Mouse (Mus musculus) myocyte (in vitro differentiated cells): ENCODE measurements around the gene Gid8.

ENCODE experiments used
- CEBPB ChIP-seq: IDR thresholded peaks from 2 replicates; pipeline ENCODE4 v1.6.1; 2011; ENCODE audit warnings: mild to moderate bottlenecking, moderate library complexity; ENCODE audit not compliant: poor library complexity, insufficient read depth, severe bottlenecking
- E2F4 ChIP-seq: IDR thresholded peaks from one replicate; pipeline ENCODE4 v1.6.1; 2011; ENCODE audit warnings: mild to moderate bottlenecking, control low read depth, moderate library complexity; ENCODE audit not compliant: insufficient read depth
- MAX ChIP-seq: IDR thresholded peaks from one replicate; pipeline ENCODE4 v1.6.1; 2011; ENCODE audit warnings: low read depth, mild to moderate bottlenecking, control low read depth
- MYOG ChIP-seq, 3 experiments: IDR thresholded peaks; one replicate each; pipeline ENCODE4 v1.6.1; 2011; ENCODE audit warnings: control low read depth in 2 of 3, low read depth in 2 of 3, mild to moderate bottlenecking in 2 of 3; ENCODE audit not compliant: insufficient read length in 2 of 3, control insufficient read depth in 1 of 3, insufficient read depth in 1 of 3
- POLR2A ChIP-seq: IDR thresholded peaks from one replicate; pipeline ENCODE4 v1.6.1; 2011; ENCODE audit warnings: low read depth, mild to moderate bottlenecking, control low read depth, moderate library complexity; ENCODE audit not compliant: insufficient read length
- SRF ChIP-seq: IDR thresholded peaks from one replicate; pipeline ENCODE4 v1.6.1; 2011; ENCODE audit warnings: low read depth; ENCODE audit not compliant: control insufficient read depth, insufficient read length
- TCF12 ChIP-seq: IDR thresholded peaks from one replicate; pipeline ENCODE4 v1.6.1; 2011; ENCODE audit warnings: mild to moderate bottlenecking, control low read depth; ENCODE audit not compliant: poor library complexity, insufficient read depth, severe bottlenecking
- USF1 ChIP-seq: IDR thresholded peaks from one replicate; pipeline ENCODE4 v1.6.1; 2011; ENCODE audit warnings: low read depth, mild to moderate bottlenecking, control low read depth, moderate library complexity

DNA sequence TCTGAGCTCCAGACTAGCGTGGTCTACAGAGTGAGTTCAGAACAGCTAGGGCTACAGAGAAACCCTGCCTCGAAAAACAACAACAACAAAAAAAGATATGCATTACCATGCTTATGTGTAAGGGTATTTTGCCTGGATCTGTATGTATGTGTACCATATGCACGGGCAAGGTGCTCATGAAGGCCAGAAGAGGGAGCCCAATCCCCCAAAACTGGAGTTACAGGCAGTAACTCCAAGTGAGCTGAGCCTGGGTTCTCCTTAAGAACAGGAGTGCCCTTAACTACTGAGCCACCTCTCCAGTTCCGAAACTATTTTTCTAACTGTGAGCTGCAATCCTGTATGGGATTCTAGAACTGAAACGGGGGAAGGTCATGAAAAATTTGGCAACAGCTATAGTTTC lies 3.9 kb upstream of the Gid8 start:
- TF ChIP-seq TCF12 (no peak), POLR2A (no peak), MYOG (IDR thresholded peaks at IDR 0.05; ENCODE audit: control insufficient read depth in 1 of 3, insufficient read depth in 1 of 3, insufficient read length in 2 of 3, low read depth in 2 of 3) (no peak), E2F4 (no peak), CEBPB (no peak), SRF (no peak), MAX (no peak), USF1 (no peak)
